Mouse (Mus musculus): ENCODE results near the gene Acad11. TPM values are rescaled to one million over a fixed set of nuclear protein-coding genes. Genes with fewer than 3 reads are reported as not detected.

Gene Acad11
- polyA plus RNA-seq, 1 experiment from 2014 or later, result 11.3 TPM

Other genes with a start within 250 kb of the Acad11 start
- 0.99 and 1.2 TPM in 2 replicates for gene Nphp3, start 60.8 kb upstream of the Acad11 start, polyA plus RNA-seq (2015; fragmentation: Nextera tagmentation; extraction: Ambion mirVana)
- not detected in 2 replicates for gene Gm28305, start 22.7 kb upstream of the Acad11 start, polyA plus RNA-seq (2015; fragmentation: Nextera tagmentation; extraction: Ambion mirVana)
- 20.6 and 23.2 TPM in 2 replicates for gene Uba5, start 243 bp upstream of the Acad11 start, polyA plus RNA-seq (2015; fragmentation: Nextera tagmentation; extraction: Ambion mirVana)
- gene Ackr4, start 63.6 kb downstream of the Acad11 start, polyA plus RNA-seq (2015; fragmentation: Nextera tagmentation; extraction: Ambion mirVana), result 0.44 TPM in 2 replicates
- gene Dnajc13, start 199.6 kb downstream of the Acad11 start, polyA plus RNA-seq (2015; fragmentation: Nextera tagmentation; extraction: Ambion mirVana), result 6.4 and 7.9 TPM in 2 replicates

Measured in liver, embryonic 13.5 days (tissue).